Mouse (Mus musculus) limb, embryonic 14.5 days (tissue): ENCODE data around the gene Gm7714. TPM values are rescaled to one million over a fixed set of nuclear protein-coding genes. Genes with fewer than 3 reads are reported as not detected.
"Not testable (repeated sequence)": the region's sequence is repeated elsewhere in the genome, so short reads cannot be mapped to it uniquely, and the experiment has no call there.

Experiments
- ATAC-seq: fragments of 200-750 bp; cut with Nextera tagmentation; 2 replicates; pipeline ENCODE4 v1.8.0; 2017; ENCODE audit warnings: low read depth, moderate number of reproducible peaks, moderate TSS enrichment; ENCODE audit not compliant: low FRiP score
- DNase-seq: peaks from one replicate; pipeline ENCODE4 v3.0.0-alpha.2; 2015; ENCODE audit warnings: low spot score
- H3K27ac ChIP-seq: fragments of 300-500 bp; sonication (generic); replicated peaks from 2 replicates; pipeline ENCODE4 v1.5.1; 2014; ENCODE audit warnings: low read depth, mild to moderate bottlenecking, low read length, moderate library complexity, mixed read lengths
- H3K27me3 ChIP-seq: fragments of 300-500 bp; sonication (generic); 2 replicates; pipeline ENCODE4 v1.6.1; 2014; ENCODE audit warnings: low read length, mixed read lengths; ENCODE audit not compliant: control insufficient read depth, insufficient read depth
- H3K36me3 ChIP-seq: fragments of 300-500 bp; sonication (generic); 2 replicates; pipeline ENCODE4 v1.6.1; 2014; ENCODE audit warnings: mild to moderate bottlenecking, low read length, moderate library complexity, mixed read lengths; ENCODE audit not compliant: control insufficient read depth, insufficient read depth
- H3K4me1 ChIP-seq: fragments of 300-500 bp; sonication (generic); 2 replicates; pipeline ENCODE4 v1.6.1; 2014; ENCODE audit warnings: antibody characterized with exemption, low read length, mixed read lengths; ENCODE audit not compliant: control insufficient read depth, insufficient read depth
- H3K4me2 ChIP-seq: fragments of 300-500 bp; sonication (generic); replicated peaks from 2 replicates; pipeline ENCODE4 v1.6.1; 2014; ENCODE audit warnings: low read depth, mild to moderate bottlenecking, low read length, moderate library complexity; ENCODE audit not compliant: severe bottlenecking
- H3K4me3 ChIP-seq: fragments of 300-500 bp; sonication (generic); replicated peaks from 2 replicates; pipeline ENCODE4 v1.5.1; 2014; ENCODE audit warnings: low read length
- H3K9ac ChIP-seq: fragments of 300-500 bp; sonication (generic); 2 replicates; pipeline ENCODE4 v1.6.1; 2014; ENCODE audit warnings: mild to moderate bottlenecking, low read depth, low read length, moderate library complexity; ENCODE audit not compliant: severe bottlenecking
- H3K9me3 ChIP-seq: fragments of 300-500 bp; sonication (generic); 2 replicates; pipeline ENCODE4 v1.6.1; 2016; ENCODE audit warnings: low read length; ENCODE audit not compliant: control insufficient read depth
- POLR2A ChIP-seq: fragments of 200-500 bp; IDR thresholded peaks from 2 replicates; pipeline ENCODE4 v1.8.0; 2012; ENCODE audit warnings: inconsistent platforms, mild to moderate bottlenecking, moderate library complexity, borderline replicate concordance; ENCODE audit not compliant: insufficient read depth, insufficient read length; ENCODE audit errors: extremely low read depth
- WGBS: fragments of 180-500 bp; shearing (Covaris S2); extraction: QIAGEN DNeasy Blood & Tissue Kit; methylation state at CpG from one replicate; pipeline ENCODE4 v1.1.7; 2014; 5-methylcytosine and 5-hydroxymethylcytosine counted together
- polyA plus RNA-seq, 2 experiments: library from polyadenylated mRNA; depleted of rRNA in 1 of 2; stranded (reverse) in 1 of 2; unstranded in 1 of 2; fragments of >200 nt; fragmentation: Nextera tagmentation in 1 of 2; extraction: Ambion mirVana in 1 of 2; gene quantifications; 2 replicates each; pipeline versions ENCODE4 v1.2.1 to v1.2.3; 2012 to 2014

Gm7714 gene
- polyA plus RNA-seq (2012; rRNA removed): not detected in 2 replicates
- not detected in 2 replicates for polyA plus RNA-seq (2014; fragmentation: Nextera tagmentation; extraction: Ambion mirVana)

DNA sequence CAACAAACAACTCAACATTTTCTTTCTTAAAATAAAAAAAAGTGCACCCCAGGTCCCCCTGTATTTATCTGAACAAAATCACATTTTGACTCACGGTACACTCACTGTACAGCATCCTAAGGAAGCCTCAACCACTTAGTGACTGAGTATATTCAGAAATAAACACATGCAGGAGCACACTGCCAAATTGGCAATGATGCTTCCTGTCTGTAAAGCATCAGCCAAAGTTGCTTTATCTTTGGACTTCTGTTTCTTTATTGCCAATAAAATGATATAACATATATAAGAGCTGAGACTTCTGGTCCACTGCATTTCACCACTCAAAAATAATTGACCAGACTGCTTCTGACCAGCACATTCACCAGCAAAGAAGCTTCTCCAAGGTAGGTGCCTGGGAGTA, at the start of gene Gm7714:
Gene Gm7714, plus strand, starts transcription at position 301 of the 400 bp plus-strand sequence.
- WGBS: 77% methylated on average over 1 of the region's 1 CpGs
- no peak for DNase-seq

DNA sequence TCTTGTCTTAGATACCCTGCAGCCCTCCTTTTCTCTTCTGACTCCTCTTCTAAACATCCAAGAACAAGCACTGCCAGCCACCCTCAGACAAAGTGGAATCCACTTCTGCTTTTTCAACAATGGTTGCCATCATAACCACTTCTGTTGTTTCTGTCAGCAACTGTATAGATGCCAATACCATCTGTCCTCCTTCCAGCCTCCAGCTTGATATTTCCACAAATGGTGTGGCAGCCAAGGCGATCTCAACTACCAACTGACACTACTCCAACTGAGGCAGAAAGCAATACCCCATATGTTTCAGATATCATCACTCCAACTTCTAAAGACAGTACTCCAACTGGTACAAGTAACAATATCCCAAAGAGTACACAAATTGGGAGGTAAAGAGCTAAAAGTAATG, 12.2 kb upstream of the Gm7714 start:
- DNase-seq: no peak
- no peaks in the 10 kb centered on the region for H3K4me1 ChIP-seq
- TF ChIP-seq POLR2A: no peak
- no peaks in the 10 kb centered on the region for H3K36me3 ChIP-seq
- no peak overlapping the region for H3K27ac ChIP-seq
- no peaks in the 10 kb centered on the region for H3K9me3 ChIP-seq
- ATAC-seq: no peak
- H3K4me3 ChIP-seq: no peak overlapping the region
- 85% methylated on average over 1 of the region's 1 CpGs for WGBS
- no peak overlapping the region for H3K4me2 ChIP-seq
- H3K27me3 ChIP-seq: no peaks in the 10 kb centered on the region
- H3K9ac ChIP-seq: no peak overlapping the region

More for the DNA sequence above, at the start of gene Gm7714:
- Histone ChIP-seq H3K27me3 (no peaks in the 10 kb centered on the region), H3K4me1 (no peaks in the 10 kb centered on the region), H3K9me3 (no peaks in the 10 kb centered on the region), H3K27ac (no peak within 1 kb of the TSS), H3K4me3 (no peak within 1 kb of the TSS), H3K4me2 (no peak within 1 kb of the TSS), H3K9ac (no peak within 1 kb of the TSS), H3K36me3 (no peaks in the 10 kb centered on the region)
- ATAC-seq: no peak
- TF ChIP-seq POLR2A: no peak

DNA sequence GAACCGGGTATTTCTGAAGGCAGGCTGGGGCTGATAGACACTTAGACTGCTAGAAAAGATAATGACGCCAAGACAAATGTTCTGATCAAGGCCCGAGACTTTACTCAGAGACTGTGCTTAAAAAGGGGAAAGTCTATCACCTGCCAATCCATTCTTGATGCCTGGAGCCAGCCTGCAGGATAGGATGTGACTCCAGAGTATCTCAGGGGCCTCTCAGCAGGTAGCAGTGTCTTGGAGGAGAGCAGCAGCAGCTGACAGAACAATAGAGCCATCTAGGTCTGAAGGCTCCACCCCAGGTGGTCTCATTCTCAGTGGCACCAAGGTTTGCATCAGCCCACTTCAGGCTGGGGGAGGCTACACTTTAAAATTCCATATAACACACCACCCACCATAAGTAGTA, 42.6 kb downstream of the Gm7714 start:
- H3K4me1 ChIP-seq, H3K4me3 ChIP-seq, DNase-seq, H3K9ac ChIP-seq, H3K9me3 ChIP-seq, H3K27ac ChIP-seq, ATAC-seq, H3K4me2 ChIP-seq, H3K27me3 ChIP-seq, H3K36me3 ChIP-seq: not testable (repeated sequence)
- 76% methylated on average over 3 of the region's 3 CpGs for WGBS

DNA sequence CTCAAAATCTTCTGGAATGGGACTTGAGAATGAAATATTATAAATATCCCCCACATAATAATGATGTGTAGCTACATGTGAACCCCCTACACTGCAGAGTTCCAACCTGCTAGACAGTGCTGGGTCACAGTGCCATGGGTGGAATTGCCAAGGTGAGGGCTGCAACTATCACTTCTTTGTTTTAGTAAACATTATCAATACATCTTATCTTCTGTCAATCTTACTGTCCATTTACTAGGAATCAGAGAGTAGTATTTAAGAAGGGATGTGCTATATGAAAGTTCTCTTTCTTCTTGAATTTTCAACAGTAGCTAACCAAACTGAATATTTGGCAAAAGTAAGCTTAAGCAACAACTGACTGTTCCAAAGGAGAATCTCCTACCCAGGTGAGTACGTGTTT, 48.3 kb downstream of the Gm7714 start, which contains the start of gene Prol1:
Gene Prol1, plus strand, starts transcription at position 301 of the 400 bp plus-strand sequence.
- Histone ChIP-seq H3K27me3 (no peaks in the 10 kb centered on the region), H3K36me3 (no peaks in the 10 kb centered on the region), H3K9ac (no peak within 1 kb of the TSS), H3K4me1 (no peaks in the 10 kb centered on the region), H3K9me3 (no peaks in the 10 kb centered on the region), H3K4me3 (no peak within 1 kb of the TSS), H3K4me2 (no peak within 1 kb of the TSS), H3K27ac (no peak within 1 kb of the TSS)
- DNase-seq: no peak
- TF ChIP-seq POLR2A: no peak
- 90% methylated on average over 1 of the region's 1 CpGs for WGBS
- no peak for ATAC-seq

Other genes starting within 250 kb of the Gm7714 start
- gene Smr2, start 182.4 kb upstream of the Gm7714 start, polyA plus RNA-seq (2012; rRNA removed): 0.10 TPM in 1 of 2 replicates, not detected in the other
- not detected in 2 replicates for gene Smr2, start 182.4 kb upstream of the Gm7714 start, polyA plus RNA-seq (2014; fragmentation: Nextera tagmentation; extraction: Ambion mirVana)
- not detected in 2 replicates for gene Gm11116, start 157.4 kb upstream of the Gm7714 start, polyA plus RNA-seq (2012; rRNA removed)
- not detected in 2 replicates for gene Gm11116, start 157.4 kb upstream of the Gm7714 start, polyA plus RNA-seq (2014; fragmentation: Nextera tagmentation; extraction: Ambion mirVana)
- gene Gm11115, start 114.8 kb upstream of the Gm7714 start, polyA plus RNA-seq (2012; rRNA removed): not detected in 2 replicates
- not detected in 2 replicates for gene Gm11115, start 114.8 kb upstream of the Gm7714 start, polyA plus RNA-seq (2014; fragmentation: Nextera tagmentation; extraction: Ambion mirVana)
- not detected in 2 replicates for gene Prol1, start 48.4 kb downstream of the Gm7714 start, polyA plus RNA-seq (2012; rRNA removed)
- not detected in 2 replicates for gene Prol1, start 48.4 kb downstream of the Gm7714 start, polyA plus RNA-seq (2014; fragmentation: Nextera tagmentation; extraction: Ambion mirVana)
- gene Amtn, start 107.2 kb downstream of the Gm7714 start, polyA plus RNA-seq (2012; rRNA removed): 6.5 and 7.3 TPM in 2 replicates
- 1.3 and 2.4 TPM in 2 replicates for gene Amtn, start 107.2 kb downstream of the Gm7714 start, polyA plus RNA-seq (2014; fragmentation: Nextera tagmentation; extraction: Ambion mirVana)
- 2.3 and 2.5 TPM in 2 replicates for gene Ambn, start 187.1 kb downstream of the Gm7714 start, polyA plus RNA-seq (2012; rRNA removed)
- gene Ambn, start 187.1 kb downstream of the Gm7714 start, polyA plus RNA-seq (2014; fragmentation: Nextera tagmentation; extraction: Ambion mirVana): 2.8 and 3.9 TPM in 2 replicates
- 0.03 and 0.06 TPM in 2 replicates for gene Enam, start 219.1 kb downstream of the Gm7714 start, polyA plus RNA-seq (2012; rRNA removed)
- 0.07 and 0.12 TPM in 2 replicates for gene Enam, start 219.1 kb downstream of the Gm7714 start, polyA plus RNA-seq (2014; fragmentation: Nextera tagmentation; extraction: Ambion mirVana)